Mouse (Mus musculus): ENCODE results near the gene Stk24. TPM values are rescaled to one million over a fixed set of nuclear protein-coding genes. Genes with fewer than 3 reads are reported as not detected.

Stk24 gene
- total and polyA plus RNA-seq, 3 experiments, result 62.5 to 79.3 TPM; not detected in 1

DNA sequence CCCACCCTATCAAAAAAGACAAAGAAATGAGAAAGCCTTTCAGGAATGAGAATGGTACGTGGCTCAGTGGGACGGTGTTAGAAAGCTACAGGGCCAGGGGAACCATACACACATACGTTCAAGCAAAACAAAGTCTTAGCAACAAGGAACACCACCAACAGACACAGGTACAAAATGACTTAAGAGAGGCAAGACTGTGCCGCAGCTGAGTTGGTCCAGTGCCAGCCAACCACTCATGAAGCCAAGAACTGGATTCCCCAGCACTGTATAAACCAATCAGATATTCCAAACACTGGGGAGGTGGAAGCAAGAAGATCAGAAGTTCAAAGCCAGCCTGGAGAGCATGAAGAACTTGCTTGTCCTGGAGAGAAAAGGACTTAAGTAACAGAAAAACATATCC is 5.9 kb downstream of the Stk24 start:
- Histone ChIP-seq H3K9me3 (replicated peaks; ENCODE audit: insufficient read depth, low read length) (no peaks in the 10 kb centered on the region), H3K4me3 (ENCODE audit: control insufficient read depth in 1 of 2, insufficient read depth in 1 of 2, low read depth in 2 of 2, low read length in 2 of 2) (no peak overlapping the region), H3K36me3 (ENCODE audit: control insufficient read depth in 1 of 2, insufficient read depth in 2 of 2, low read length in 2 of 2) (peaks cover 2 to 69% of the 10 kb centered on the region in 2 experiments; a peak in 2 of 4 replicates), H3K9ac (ENCODE audit: control insufficient read depth, low read depth, low read length, poor library complexity, severe bottlenecking) (no peak overlapping the region), H3K27me3 (ENCODE audit: control insufficient read depth in 1 of 2, insufficient read depth in 2 of 2, low read length in 2 of 2) (no peaks in the 10 kb centered on the region), H3K79me2 (ENCODE audit: control insufficient read depth, insufficient read depth, low read length, poor library complexity) (peaks cover 93% of the 10 kb centered on the region), H3K27ac (ENCODE audit: control insufficient read depth, low read depth, low read length) (no peak overlapping the region), H3K4me1 (ENCODE audit: control insufficient read depth in 1 of 2, insufficient read depth in 2 of 2, low read length in 2 of 2) (peaks cover 25 to 58% of the 10 kb centered on the region in 2 experiments)
- TF ChIP-seq CHD1 (IDR thresholded peaks at IDR 0.05; ENCODE audit: low read depth, low read length) (no peak), ZKSCAN1 (IDR thresholded peaks at IDR 0.05; ENCODE audit: low read depth, low read length) (no peak), ZNF384 (IDR thresholded peaks at IDR 0.05; ENCODE audit: low read depth, low read length) (no peak), ETS1 (IDR thresholded peaks at IDR 0.05; ENCODE audit: low read depth, low read length) (no peak), MYB (IDR thresholded peaks at IDR 0.05; ENCODE audit: low read depth, low read length) (no peak), CHD2 (IDR thresholded peaks at IDR 0.05; ENCODE audit: low read length) (no peak), SMC3 (IDR thresholded peaks at IDR 0.05; ENCODE audit: low read depth, low read length) (no peak), TAL1 (IDR thresholded peaks at IDR 0.05; ENCODE audit: low read length) (no peak), GABPA (IDR thresholded peaks at IDR 0.05; ENCODE audit: low read depth, low read length) (no peak), BHLHE40 (IDR thresholded peaks at IDR 0.05; ENCODE audit: borderline replicate concordance, low read depth, low read length) (no peak)
- peak; percentile 29 for DNase-seq (ENCODE audit: low read depth, low spot score)

DNA sequence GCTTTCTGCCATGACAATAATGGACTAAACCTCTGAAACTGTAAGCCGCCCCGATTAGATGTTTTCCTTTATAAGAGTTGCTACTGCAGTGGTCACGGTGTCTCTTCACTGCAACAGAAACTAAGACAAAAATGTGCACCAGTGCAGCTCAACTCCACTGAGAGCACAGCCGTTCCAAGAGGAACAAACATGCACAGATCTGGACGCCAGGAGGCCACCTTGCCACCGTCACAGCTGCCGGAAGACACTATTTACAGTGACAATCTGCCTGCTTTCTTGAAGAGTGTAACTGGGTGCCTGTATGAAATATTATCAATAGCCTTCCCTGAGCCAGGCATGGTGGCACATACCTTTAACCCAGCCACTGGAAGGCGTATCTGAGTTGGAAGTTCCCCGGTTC is 6.8 kb downstream of the Stk24 start:
- no peak for DNase-seq (ENCODE audit: low read depth, low spot score)
- Histone ChIP-seq H3K36me3 (ENCODE audit: control insufficient read depth in 1 of 2, insufficient read depth in 2 of 2, low read length in 2 of 2) (peaks cover 2 to 78% of the 10 kb centered on the region in 2 experiments; a peak in 3 of 4 replicates), H3K4me1 (ENCODE audit: control insufficient read depth in 1 of 2, insufficient read depth in 2 of 2, low read length in 2 of 2) (peaks cover 29 to 66% of the 10 kb centered on the region in 2 experiments)

More for the DNA sequence above, 6.8 kb downstream of the Stk24 start:
- Histone ChIP-seq H3K27ac (ENCODE audit: control insufficient read depth, low read depth, low read length) (peak overlapping the region; percentile 71), H3K4me3 (ENCODE audit: control insufficient read depth in 1 of 2, insufficient read depth in 1 of 2, low read depth in 2 of 2, low read length in 2 of 2) (no peak overlapping the region), H3K9me3 (replicated peaks; ENCODE audit: insufficient read depth, low read length) (no peaks in the 10 kb centered on the region), H3K27me3 (ENCODE audit: control insufficient read depth in 1 of 2, insufficient read depth in 2 of 2, low read length in 2 of 2) (no peaks in the 10 kb centered on the region), H3K79me2 (ENCODE audit: control insufficient read depth, insufficient read depth, low read length, poor library complexity) (peaks cover 93% of the 10 kb centered on the region), H3K9ac (ENCODE audit: control insufficient read depth, low read depth, low read length, poor library complexity, severe bottlenecking) (no peak overlapping the region)
- TF ChIP-seq MAZ (IDR thresholded peaks at IDR 0.05; ENCODE audit: low read depth, low read length), result no peak
- TF ChIP-seq POLR2AphosphoS2 (IDR thresholded peaks at IDR 0.05; ENCODE audit: low read length), result no peak
- no peak for TF ChIP-seq TCF12 (IDR thresholded peaks at IDR 0.05; ENCODE audit: low read depth, low read length)
- TF ChIP-seq USF1 (IDR thresholded peaks at IDR 0.05; ENCODE audit: low read depth, low read length), result no peak
- TF ChIP-seq TAL1 (IDR thresholded peaks at IDR 0.05; ENCODE audit: low read length), result no peak
- TF ChIP-seq JUND (IDR thresholded peaks at IDR 0.05; ENCODE audit: low read depth, low read length), result no peak
- no peak for TF ChIP-seq POLR2AphosphoS5 (IDR thresholded peaks at IDR 0.05; ENCODE audit: borderline replicate concordance, low read depth, low read length)
- no peak for TF ChIP-seq E2F4 (IDR thresholded peaks at IDR 0.05; ENCODE audit: borderline replicate concordance, low read depth, low read length)
- TF ChIP-seq SIN3A (IDR thresholded peaks at IDR 0.05; ENCODE audit: low read length), result no peak
- TF ChIP-seq MAX (IDR thresholded peaks at IDR 0.05; ENCODE audit: low read length), result no peak
- TF ChIP-seq USF2 (IDR thresholded peaks at IDR 0.05; ENCODE audit: borderline replicate concordance in 1 of 2, insufficient read depth in 1 of 2, low read depth in 1 of 2, low read length in 2 of 2), result no peak
- TF ChIP-seq ZKSCAN1 (IDR thresholded peaks at IDR 0.05; ENCODE audit: low read depth, low read length), result no peak
